In the genomic region with DNA sequence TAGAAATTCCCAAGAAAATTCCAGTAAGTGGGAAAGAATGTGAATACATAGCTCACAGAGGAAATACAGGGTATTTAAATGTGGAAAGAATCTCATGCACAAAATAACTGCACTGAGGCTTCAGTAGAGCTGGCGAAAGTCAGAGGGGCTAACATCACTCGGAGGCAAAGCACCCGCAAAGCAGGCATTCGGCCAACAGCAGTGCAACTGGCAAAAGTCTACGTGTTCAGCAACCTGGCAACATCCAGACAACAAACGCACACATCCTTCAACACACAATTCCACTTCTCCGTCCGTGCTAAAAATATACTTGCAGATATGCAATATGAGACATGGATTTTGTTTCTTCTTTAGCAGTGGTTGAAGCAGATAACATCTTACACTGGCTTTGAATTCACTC, we compare ENCODE assay signal across 11 mouse cellular contexts. TPM values are rescaled to one million over a fixed set of nuclear protein-coding genes. Genes with fewer than 3 reads are reported as not detected.
DNase-seq lines count a peak whose midpoint lies in the region; ATAC-seq and TF ChIP-seq lines count a peak whose summit lies in the region.
"Had no signal": no experiment of that assay in that cellular context is flagged by ENCODE, and none has a peak within 500 bp of the region (broad histone marks: within the 10 kb centered on the region; RNA-seq: fewer than 3 reads in every experiment).

No protein-coding gene starts in this region.

- H3K9ac ChIP-seq in embryonic facial prominence, embryonic 13.5 days: no peak overlapping the region
- no peak overlapping the region for H3K9ac ChIP-seq in midbrain, postnatal 0 days (replicated peaks; ENCODE audit: low read length, poor library complexity, severe bottlenecking)
- H3K9ac ChIP-seq in stomach, postnatal 0 days (ENCODE audit: low read length): no peak overlapping the region

- H3K36me3 ChIP-seq in embryonic facial prominence, embryonic 13.5 days: no peaks in the 10 kb centered on the region
- peaks cover 12% of the 10 kb centered on the region for H3K36me3 ChIP-seq in embryonic facial prominence, embryonic 10.5 days (replicated peaks)
- no peaks in the 10 kb centered on the region for H3K36me3 ChIP-seq in midbrain, postnatal 0 days (ENCODE audit: insufficient read depth, low read length)
- peaks cover 6% of the 10 kb centered on the region; the same call in 1 of the 2 replicates for H3K36me3 ChIP-seq in midbrain, embryonic 10.5 days
- H3K36me3 ChIP-seq in stomach, postnatal 0 days (ENCODE audit: control insufficient read depth, insufficient read depth, low read length): no peaks in the 10 kb centered on the region

- intact Hi-C loops in heart, postnatal 10 days (cut with DNase I): no loop called here

- H3K4me1 ChIP-seq in embryonic facial prominence, embryonic 13.5 days: peaks cover 40% of the 10 kb centered on the region
- H3K4me1 ChIP-seq in embryonic facial prominence, embryonic 10.5 days: peaks cover 43% of the 10 kb centered on the region
- no peaks in the 10 kb centered on the region for H3K4me1 ChIP-seq in midbrain, postnatal 0 days (ENCODE audit: insufficient read depth, low read length)
- H3K4me1 ChIP-seq in midbrain, embryonic 10.5 days: peaks cover 20% of the 10 kb centered on the region
- H3K4me1 ChIP-seq in stomach, postnatal 0 days (replicated peaks; ENCODE audit: control insufficient read depth, insufficient read depth): 0 out of 2 replicates have a peak, but pooled peaks cover 9% of the 10 kb centered on the region

- DNase-seq in embryonic facial prominence, embryonic 10.5 days (ENCODE audit: low spot score): no peak
- peak; percentile 26 for DNase-seq in midbrain, postnatal 0 days (ENCODE audit: low spot score)
- DNase-seq in midbrain, embryonic 10.5 days (ENCODE audit: low spot score): no peak
- peak; percentile 84 to 85 for DNase-seq in heart, postnatal 10 days
- DNase-seq in stomach, postnatal 0 days (ENCODE audit: low spot score): no peak
- DNase-seq in layer of hippocampus, adult 9-11 months: no peak

- no peak for TF ChIP-seq CTCF in midbrain, postnatal 0 days (IDR thresholded peaks at IDR 0.05)
- TF ChIP-seq CTCF in stomach, postnatal 0 days (IDR thresholded peaks at IDR 0.05; ENCODE audit: low read depth): no peak

- H3K4me3 ChIP-seq in embryonic facial prominence, embryonic 13.5 days: no peak overlapping the region
- H3K4me3 ChIP-seq in embryonic facial prominence, embryonic 10.5 days: no peak overlapping the region
- no peak overlapping the region for H3K4me3 ChIP-seq in midbrain, postnatal 0 days (ENCODE audit: low read depth, low read length)
- H3K4me3 ChIP-seq in midbrain, embryonic 10.5 days: no peak overlapping the region
- no peak overlapping the region for H3K4me3 ChIP-seq in stomach, postnatal 0 days (ENCODE audit: low read depth, low read length)

- H3K9me3 ChIP-seq in embryonic facial prominence, embryonic 13.5 days: peaks cover 9% of the 10 kb centered on the region; the same call in 1 of the 2 replicates
- peaks cover 3% of the 10 kb centered on the region; the same call in 1 of the 2 replicates for H3K9me3 ChIP-seq in embryonic facial prominence, embryonic 10.5 days
- no peaks in the 10 kb centered on the region for H3K9me3 ChIP-seq in midbrain, postnatal 0 days (ENCODE audit: low read length)
- H3K9me3 ChIP-seq in midbrain, embryonic 10.5 days (replicated peaks): peaks cover 11% of the 10 kb centered on the region; the same call in 1 of the 2 replicates
- no peaks in the 10 kb centered on the region for H3K9me3 ChIP-seq in stomach, postnatal 0 days (ENCODE audit: control insufficient read depth, low read length)

- no peak for TF ChIP-seq EP300 in stomach, postnatal 0 days (optimal IDR thresholded peaks at IDR 0.05)

- H3K27me3 ChIP-seq in embryonic facial prominence, embryonic 13.5 days: no peaks in the 10 kb centered on the region
- H3K27me3 ChIP-seq in embryonic facial prominence, embryonic 10.5 days (replicated peaks; ENCODE audit: low read depth, poor library complexity, severe bottlenecking): no peaks in the 10 kb centered on the region
- no peaks in the 10 kb centered on the region for H3K27me3 ChIP-seq in midbrain, postnatal 0 days (ENCODE audit: insufficient read depth, low read length)
- H3K27me3 ChIP-seq in midbrain, embryonic 10.5 days (ENCODE audit: low read depth, poor library complexity, severe bottlenecking): no peaks in the 10 kb centered on the region
- no peaks in the 10 kb centered on the region for H3K27me3 ChIP-seq in stomach, postnatal 0 days (ENCODE audit: control insufficient read depth, insufficient read depth, low read length)
- H3K27me3 ChIP-seq: Patski had no signal

- H3K27ac ChIP-seq in embryonic facial prominence, embryonic 13.5 days: peak overlapping the region; percentile 60
- H3K27ac ChIP-seq in embryonic facial prominence, embryonic 10.5 days (replicated peaks): no peak overlapping the region
- H3K27ac ChIP-seq in midbrain, postnatal 0 days (ENCODE audit: low read depth, low read length): no peak overlapping the region
- H3K27ac ChIP-seq in midbrain, embryonic 10.5 days (replicated peaks): no peak overlapping the region
- 0 out of 2 replicates have a peak overlapping the region, but pooled peaks have one; percentile 9 for H3K27ac ChIP-seq in stomach, postnatal 0 days (replicated peaks)
- H3K27ac ChIP-seq: macrophage had no signal

- no peak overlapping the region for H3K4me2 ChIP-seq in embryonic facial prominence, embryonic 13.5 days
- no peak overlapping the region for H3K4me2 ChIP-seq in midbrain, postnatal 0 days (ENCODE audit: low read depth, low read length, poor library complexity, severe bottlenecking)
- no peak overlapping the region for H3K4me2 ChIP-seq in stomach, postnatal 0 days (replicated peaks; ENCODE audit: low read depth)

- no peak for ATAC-seq in embryonic facial prominence, embryonic 13.5 days (ENCODE audit: insufficient number of reproducible peaks, insufficient read depth, low FRiP score, low TSS enrichment, low read depth)
- ATAC-seq in midbrain, postnatal 0 days (ENCODE audit: low FRiP score): no peak
- no peak for ATAC-seq in stomach, postnatal 0 days (ENCODE audit: low FRiP score, low TSS enrichment)
- ATAC-seq in erythroblast, adult 5-6 weeks (replicated peaks; ENCODE audit: low FRiP score, poor library complexity, severe bottlenecking): no peak
- ATAC-seq: forebrain, embryonic 14.5 days; Patski had no signal

- WGBS in embryonic facial prominence, embryonic 13.5 days: 61% methylated on average over 8 of the region's 8 CpGs
- WGBS in embryonic facial prominence, embryonic 10.5 days: 89% methylated on average over 8 of the region's 8 CpGs
- WGBS in midbrain, postnatal 0 days: 68% methylated on average over 8 of the region's 8 CpGs
- WGBS in midbrain, embryonic 10.5 days: 91% methylated on average over 8 of the region's 8 CpGs
- WGBS in stomach, postnatal 0 days: 52% methylated on average over 8 of the region's 8 CpGs

RNA-seq across cellular contexts. Expression of a gene that starts 14.9 kb away (rescaled TPM):
- polyA plus RNA-seq in embryonic facial prominence, embryonic 13.5 days (2015; fragmentation: Nextera tagmentation; extraction: Ambion mirVana): 16.5 and 18.2 TPM in 2 replicates
- 11.0 and 12.1 TPM in 2 replicates for polyA plus RNA-seq in embryonic facial prominence, embryonic 10.5 days (2016; fragmentation: Nextera tagmentation; extraction: Ambion mirVana)
- 23.3 and 26.3 TPM in 2 replicates for total RNA-seq in midbrain, postnatal 0 days (2014; rRNA removed)
- 13.5 and 19.8 TPM in 2 replicates for polyA plus RNA-seq in midbrain, postnatal 0 days (2015; fragmentation: Nextera tagmentation; extraction: Ambion mirVana)
- polyA plus RNA-seq in midbrain, embryonic 10.5 days (2016; fragmentation: Nextera tagmentation; extraction: Ambion mirVana): 9.7 and 10.0 TPM in 2 replicates
- total RNA-seq in heart, postnatal 10 days (2021): 10 to 100 TPM; 34.6 to 35.0 TPM
- polyA plus RNA-seq in stomach, postnatal 0 days (2015; fragmentation: Nextera tagmentation; extraction: Ambion mirVana): 9.8 and 10.7 TPM in 2 replicates
- total RNA-seq in erythroblast, adult 5-6 weeks (2015; ENCODE audit: low replicate concordance): 8.4 and 8.5 TPM in 2 replicates
- total RNA-seq in erythroblast, adult 5-6 weeks (2017; ENCODE audit: low replicate concordance): 6.6 and 9.3 TPM in 2 replicates

RNA-seq across cellular contexts. Expression of a gene that starts 56.5 kb away (rescaled TPM):
- 17.2 and 17.6 TPM in 2 replicates for polyA plus RNA-seq in embryonic facial prominence, embryonic 13.5 days (2015; fragmentation: Nextera tagmentation; extraction: Ambion mirVana)
- 16.4 and 16.6 TPM in 2 replicates for polyA plus RNA-seq in embryonic facial prominence, embryonic 10.5 days (2016; fragmentation: Nextera tagmentation; extraction: Ambion mirVana)
- total RNA-seq in midbrain, postnatal 0 days (2014; rRNA removed): 34.5 and 35.3 TPM in 2 replicates
- polyA plus RNA-seq in midbrain, postnatal 0 days (2015; fragmentation: Nextera tagmentation; extraction: Ambion mirVana): 32.0 and 33.1 TPM in 2 replicates
- 10.9 and 13.6 TPM in 2 replicates for polyA plus RNA-seq in midbrain, embryonic 10.5 days (2016; fragmentation: Nextera tagmentation; extraction: Ambion mirVana)
- 100 to 1,000 TPM; 154 to 202 TPM for total RNA-seq in heart, postnatal 10 days (2021)
- 307 and 320 TPM in 2 replicates for polyA plus RNA-seq in stomach, postnatal 0 days (2015; fragmentation: Nextera tagmentation; extraction: Ambion mirVana)
- total RNA-seq in erythroblast, adult 5-6 weeks (2015; ENCODE audit: low replicate concordance): 4.2 and 7.7 TPM in 2 replicates
- total RNA-seq in erythroblast, adult 5-6 weeks (2017; ENCODE audit: low replicate concordance): 5.3 and 7.1 TPM in 2 replicates

Comparison
In these comparisons a context has a peak if more than half of its experiments do, and no peak if none do; other contexts are left out.
1. H3K27ac ChIP-seq: peak in embryonic facial prominence, embryonic 13.5 days (single experiment) and stomach, postnatal 0 days (single experiment); none in embryonic facial prominence, embryonic 10.5 days (single experiment), midbrain, postnatal 0 days (single experiment) and midbrain, embryonic 10.5 days (single experiment).
2. DNase-seq: peak in midbrain, postnatal 0 days (single experiment) and heart, postnatal 10 days (2 of 2); none in embryonic facial prominence, embryonic 10.5 days (single experiment), midbrain, embryonic 10.5 days (single experiment), stomach, postnatal 0 days (single experiment) and layer of hippocampus, adult 9-11 months (single experiment).